Mouse (Mus musculus): ENCODE results near the gene Smc2.
"Not testable (repeated sequence)": the region's sequence is repeated elsewhere in the genome, so short reads cannot be mapped to it uniquely, and the experiment has no call there.

The Smc2 gene

GRCm38 (mm10) chr4:52438886-52439664, at the start of gene Smc2:
TSS of gene Smc2 (plus strand) at chr4:52439243.
- CTCF ChIA-PET: interaction anchor here (0.7 kb wide), 1 partner anchor 1311 kb away, joined by 15 read pairs; no protein-coding TSS in a partner anchor

- CTCF ChIA-PET: no interaction called here
Measured at GRCm38 (mm10) chr4:52411587-52411986, 27.5 kb upstream of the Smc2 start.

GRCm38 (mm10) chr4:52423653-52424052, 15.4 kb upstream of the Smc2 start:
- CTCF ChIA-PET: no interaction called here

- CTCF ChIA-PET: no interaction called here
Measured at GRCm38 (mm10) chr4:52429310-52430198, 9.5 kb upstream of the Smc2 start.

- CTCF ChIA-PET: interaction anchor here (0.6 kb wide), 1 partner anchor 1935 kb away, joined by 4 read pairs; no protein-coding TSS in a partner anchor
Measured at GRCm38 (mm10) chr4:52435551-52435950, 3.5 kb upstream of the Smc2 start.

GRCm38 (mm10) chr4:52438371-52438885, 615 bp upstream of the Smc2 start:
- CTCF ChIA-PET: no interaction called here

- CTCF ChIA-PET: no interaction called here
Measured at GRCm38 (mm10) chr4:52459726-52460125, 20.7 kb downstream of the Smc2 start.

GRCm38 (mm10) chr4:52461321-52461720, 22.3 kb downstream of the Smc2 start:
- CTCF ChIA-PET: no interaction called here

- CTCF ChIA-PET: no interaction called here
Measured at GRCm38 (mm10) chr4:52473431-52473830, 34.4 kb downstream of the Smc2 start.

GRCm38 (mm10) chr4:52487486-52487885, 48.4 kb downstream of the Smc2 start:
- CTCF ChIA-PET: no interaction called here

- CTCF ChIA-PET: not testable (repeated sequence)
Measured at GRCm38 (mm10) chr4:52497144-52497543, 58.1 kb downstream of the Smc2 start, which contains the start of gene Vma21-ps. TSS of gene Vma21-ps (minus strand) at chr4:52497244.

- CTCF ChIA-PET: no interaction called here
Measured at GRCm38 (mm10) chr4:52517580-52517979, 78.5 kb downstream of the Smc2 start.

- CTCF ChIA-PET: no interaction called here
Measured at GRCm38 (mm10) chr4:52519301-52519700, 80.3 kb downstream of the Smc2 start.

- CTCF ChIA-PET: no interaction called here
Measured at GRCm38 (mm10) chr4:52526464-52526863, 87.4 kb downstream of the Smc2 start.

GRCm38 (mm10) chr4:52530636-52531035, 91.6 kb downstream of the Smc2 start:
- CTCF ChIA-PET: no interaction called here

All from spleen, embryonic (tissue).